Mouse (Mus musculus): Measurements from ENCODE around the gene Wasf2. TPM values are rescaled to one million over a fixed set of nuclear protein-coding genes. Genes with fewer than 3 reads are reported as not detected.
A peak's percentile ranks its signal among the peaks of the same experiment; 100 is the strongest.

Wasf2 gene
- total RNA-seq (2014; fragmentation: Nextera tagmentation) (66.5 and 75.9 TPM in 2 replicates), total RNA-seq (2017) (16.7 and 27.7 TPM in 2 replicates)

DNA sequence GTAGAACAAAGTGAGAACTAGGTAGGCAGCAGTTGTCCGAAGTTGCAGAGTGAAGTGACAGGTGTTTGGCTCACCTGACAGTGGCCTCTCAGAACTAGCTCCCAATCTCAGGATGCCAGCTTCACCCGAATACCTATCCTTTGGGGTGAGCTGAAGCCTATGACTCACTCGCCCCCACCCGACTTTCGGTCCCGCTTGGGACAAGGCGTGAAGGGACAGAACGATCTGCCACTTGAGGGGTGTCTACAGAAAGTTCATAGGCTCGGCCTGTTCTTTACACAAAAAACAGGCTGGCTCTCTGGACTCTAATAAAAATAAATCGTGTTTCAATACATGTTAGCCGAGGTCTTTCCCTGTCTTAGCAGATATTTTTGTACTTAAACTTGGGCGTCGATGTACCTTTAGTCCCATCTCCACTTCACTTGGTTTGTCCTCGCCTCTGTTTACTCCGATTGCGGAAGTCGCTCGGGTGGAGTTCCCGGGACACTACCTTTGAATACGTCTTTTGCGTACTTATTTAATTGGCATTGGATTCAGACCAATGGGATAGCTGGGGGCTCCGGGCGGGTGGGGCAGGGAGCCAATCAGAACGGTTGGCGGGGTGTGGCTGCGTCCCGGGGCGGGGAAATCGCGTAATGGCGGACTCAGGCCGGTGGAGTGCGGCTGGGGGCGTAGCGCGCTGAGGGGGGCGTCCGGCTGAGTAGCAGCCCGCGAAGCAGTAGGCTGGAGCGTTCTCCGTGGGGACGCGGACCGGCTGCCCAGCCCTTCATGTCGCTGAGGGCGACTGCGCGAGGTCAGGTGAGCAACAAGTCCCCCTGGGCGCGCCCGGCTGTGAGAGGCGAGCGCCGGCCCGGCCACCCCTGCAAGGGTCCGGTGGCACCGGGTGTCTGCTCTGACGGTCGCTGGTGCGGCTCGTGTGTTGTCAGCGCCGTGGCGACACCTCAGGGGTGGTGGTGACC lies at the start of gene Wasf2:
Gene Wasf2, plus strand, starts transcription at position 575 of the 959 bp plus-strand sequence.
- ATAC-seq (replicated peaks; ENCODE audit: low FRiP score, low TSS enrichment, poor library complexity, severe bottlenecking): peak; percentile 84

DNA sequence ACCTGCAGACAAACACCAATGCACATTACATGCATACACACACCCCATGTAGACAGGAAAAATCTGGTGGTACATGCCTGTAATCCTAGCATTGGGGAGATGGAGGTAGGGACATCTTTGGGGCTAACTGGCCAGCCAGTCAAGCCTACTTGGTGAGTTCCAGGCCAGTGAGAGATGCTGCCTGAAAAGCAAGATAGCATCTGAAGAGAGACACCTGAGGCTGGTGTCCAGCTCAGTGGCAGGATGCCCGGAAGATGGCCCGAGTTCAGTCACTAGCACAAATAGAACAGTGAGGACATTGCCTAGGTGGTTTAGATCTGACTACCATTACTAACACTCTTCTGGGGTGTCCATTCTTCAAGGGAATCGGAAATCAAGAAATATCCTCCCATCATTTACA lies 49.4 kb upstream of the Wasf2 start:
- no peak for ATAC-seq (replicated peaks; ENCODE audit: low FRiP score, low TSS enrichment, poor library complexity, severe bottlenecking)

DNA sequence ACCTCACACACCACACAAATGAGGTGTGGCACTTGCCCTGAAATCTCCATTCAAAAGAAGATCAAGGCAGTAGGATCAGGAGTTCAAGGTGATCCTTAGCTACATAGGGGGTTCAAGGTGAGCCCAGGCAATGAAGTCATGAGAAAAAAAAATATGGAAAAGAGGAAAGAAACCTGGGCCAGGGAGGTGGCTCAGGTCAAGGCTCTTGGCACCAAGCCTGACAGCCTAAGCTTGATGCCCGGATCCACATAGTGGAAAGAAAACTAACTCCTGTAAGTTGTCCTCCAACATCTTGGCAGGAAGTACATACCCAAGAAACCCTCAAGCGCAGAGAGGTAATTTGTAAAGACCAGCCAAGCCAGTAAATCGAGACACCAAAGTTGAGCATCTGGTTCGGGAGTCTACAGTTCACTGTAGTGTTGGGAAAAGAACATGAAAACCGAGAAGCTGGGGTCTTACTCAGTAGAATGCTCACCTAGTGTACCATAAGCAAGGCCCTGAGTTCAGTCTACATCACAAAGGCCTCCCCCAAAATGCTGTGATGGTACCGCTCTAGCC lies 48.0 kb upstream of the Wasf2 start:
- ATAC-seq (replicated peaks; ENCODE audit: low FRiP score, low TSS enrichment, poor library complexity, severe bottlenecking): no peak

DNA sequence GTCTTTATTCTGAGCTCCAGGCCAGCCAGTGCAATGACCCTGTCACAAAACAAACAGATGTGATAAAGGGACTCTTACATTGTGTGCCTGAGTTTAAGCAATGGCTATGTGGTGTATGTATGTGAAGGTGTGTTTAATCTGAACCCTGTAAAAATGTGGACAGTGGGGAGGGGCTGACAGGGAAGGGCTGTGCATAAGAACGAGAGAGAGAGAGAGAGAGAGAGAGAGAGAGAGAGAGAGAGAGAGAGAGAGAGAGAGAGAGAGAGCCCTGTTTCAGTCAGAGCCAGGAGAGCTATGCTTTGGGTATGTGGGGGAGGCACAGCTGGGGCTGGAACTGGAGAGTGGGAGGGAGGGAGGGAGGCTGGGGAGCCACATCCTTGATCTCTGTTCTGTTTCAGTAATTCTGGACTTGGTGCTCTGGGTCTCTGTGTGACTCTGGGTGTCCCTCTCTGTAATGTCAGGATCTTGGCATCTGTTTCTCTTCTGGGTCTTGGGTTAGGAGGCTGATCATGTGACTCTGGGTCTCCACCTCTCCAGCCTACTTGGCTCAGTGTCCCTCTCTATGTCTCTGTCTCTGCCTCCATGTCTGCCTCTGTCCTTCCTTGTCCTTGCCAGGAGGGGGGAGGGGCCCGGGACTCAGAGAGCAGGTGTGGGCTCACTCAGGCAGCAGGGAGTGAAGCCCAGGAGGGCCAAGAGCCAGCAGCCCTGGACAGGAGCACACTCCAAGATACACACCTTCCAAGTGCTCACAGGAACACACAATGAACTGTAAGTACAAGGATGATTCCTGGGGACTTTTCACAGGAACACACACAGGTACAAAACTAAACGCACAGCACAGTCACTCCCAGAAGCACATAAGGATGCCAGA lies 46.1 kb upstream of the Wasf2 start:
- ATAC-seq (replicated peaks; ENCODE audit: low FRiP score, low TSS enrichment, poor library complexity, severe bottlenecking): no peak

DNA sequence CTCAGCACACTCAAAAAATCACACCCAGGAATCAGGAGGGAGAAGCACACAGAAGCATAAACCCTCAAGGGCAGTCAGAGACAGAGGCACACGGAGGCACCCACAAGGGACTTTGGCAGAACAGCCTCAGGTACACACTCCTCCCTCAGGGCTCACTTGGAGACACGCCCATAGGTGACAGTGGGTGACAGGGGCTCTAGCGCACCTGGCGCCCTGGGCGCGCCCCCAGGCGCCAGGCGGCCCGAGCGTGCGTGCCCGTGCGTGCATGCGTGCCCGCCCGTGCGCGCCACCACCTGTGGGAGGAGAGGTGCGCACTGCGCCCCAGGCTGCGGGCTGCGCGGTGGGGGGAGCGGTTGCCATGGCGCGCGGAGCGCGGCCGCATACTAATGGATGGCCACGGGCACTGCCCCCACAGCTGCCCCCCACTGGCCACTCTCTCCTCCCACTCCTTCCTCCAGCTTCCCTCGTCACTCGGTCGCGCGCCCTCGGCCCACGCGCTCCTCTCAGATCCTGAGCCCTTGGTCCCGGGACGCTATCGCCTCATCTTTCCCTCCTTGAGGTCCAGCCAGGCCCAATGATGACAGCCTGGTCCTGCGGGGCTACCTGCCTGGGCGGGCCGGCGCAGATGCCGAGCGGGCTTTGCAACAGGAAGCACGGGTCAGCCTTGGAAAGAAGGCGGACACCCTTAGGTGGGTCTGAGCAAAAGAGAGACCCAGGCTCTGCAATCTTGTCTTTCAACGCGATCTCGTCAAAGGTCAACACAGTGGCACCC lies 45.1 kb upstream of the Wasf2 start:
- ATAC-seq (replicated peaks; ENCODE audit: low FRiP score, low TSS enrichment, poor library complexity, severe bottlenecking): no peak

DNA sequence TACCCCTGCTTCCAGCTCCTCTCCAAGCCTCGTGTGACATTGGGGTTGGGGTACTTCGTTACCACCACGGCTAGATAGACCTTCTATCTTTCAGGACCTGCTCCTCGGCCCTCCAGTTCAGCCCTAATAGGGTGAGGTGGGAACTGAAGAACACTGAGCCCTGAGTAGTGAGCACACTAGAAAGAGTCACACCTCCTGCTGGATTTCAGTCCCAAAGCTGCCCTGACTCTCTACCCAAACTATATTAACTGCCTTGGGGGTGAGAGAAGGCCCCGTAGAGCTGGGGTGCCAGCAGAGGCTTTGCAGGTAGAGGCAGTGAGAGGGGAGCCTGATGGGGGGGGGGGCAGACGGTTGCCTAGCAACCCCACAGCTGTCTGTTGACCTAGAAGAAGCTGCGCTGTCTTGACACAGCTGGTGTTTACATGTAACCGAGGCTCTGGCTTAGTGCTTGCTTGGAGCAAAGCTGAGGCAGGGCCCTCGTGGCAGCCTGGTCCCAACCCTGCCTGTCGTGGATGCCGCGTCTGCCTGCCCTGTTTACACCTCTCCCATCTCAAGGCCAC lies 44.4 kb upstream of the Wasf2 start:
- ATAC-seq (replicated peaks; ENCODE audit: low FRiP score, low TSS enrichment, poor library complexity, severe bottlenecking): no peak

DNA sequence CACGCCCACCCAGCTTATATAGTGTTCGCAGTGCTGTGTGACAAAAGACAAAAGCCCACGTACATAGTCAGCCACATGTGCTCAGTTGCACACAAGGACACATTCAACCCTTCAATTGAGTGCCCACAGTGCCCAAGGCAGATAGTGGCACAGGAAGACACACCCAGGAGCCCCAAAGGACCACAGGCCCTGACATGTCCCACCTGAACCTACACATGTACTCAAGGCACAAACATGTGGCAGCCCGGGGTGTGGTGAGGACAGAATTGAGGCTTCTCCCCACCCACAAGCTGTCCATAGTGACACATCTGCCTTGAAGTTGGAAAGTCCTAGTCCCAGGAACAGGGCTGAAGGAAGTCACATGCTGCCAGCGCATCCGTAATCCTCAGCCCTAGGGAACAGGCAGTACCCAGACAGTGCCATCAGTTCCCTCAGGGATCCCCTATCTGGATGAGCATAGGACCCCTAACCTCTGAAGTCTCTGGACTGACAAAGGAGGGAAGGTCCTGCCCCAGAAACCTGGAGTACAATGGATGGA lies 43.1 kb upstream of the Wasf2 start:
- no peak for ATAC-seq (replicated peaks; ENCODE audit: low FRiP score, low TSS enrichment, poor library complexity, severe bottlenecking)

DNA sequence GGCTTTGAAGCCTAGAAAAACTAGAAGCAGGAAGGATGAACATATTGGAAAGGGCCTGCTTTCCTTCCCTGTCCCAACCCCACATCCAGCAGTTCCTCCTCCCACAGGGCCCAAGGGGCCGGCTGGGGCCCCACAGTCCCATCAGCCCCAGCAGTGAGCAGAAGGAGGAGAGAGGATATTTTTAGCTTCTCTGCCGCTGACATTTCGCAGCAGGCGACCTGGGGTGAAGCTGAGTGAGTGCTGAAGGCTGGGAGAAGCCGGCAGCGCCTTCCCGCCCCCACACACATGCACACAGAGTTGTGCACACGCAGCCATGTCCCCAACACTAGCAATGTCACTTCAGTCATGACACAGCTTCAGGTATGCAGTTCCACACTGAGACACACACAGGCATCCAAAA lies 42.5 kb upstream of the Wasf2 start:
- ATAC-seq (replicated peaks; ENCODE audit: low FRiP score, low TSS enrichment, poor library complexity, severe bottlenecking): no peak

DNA sequence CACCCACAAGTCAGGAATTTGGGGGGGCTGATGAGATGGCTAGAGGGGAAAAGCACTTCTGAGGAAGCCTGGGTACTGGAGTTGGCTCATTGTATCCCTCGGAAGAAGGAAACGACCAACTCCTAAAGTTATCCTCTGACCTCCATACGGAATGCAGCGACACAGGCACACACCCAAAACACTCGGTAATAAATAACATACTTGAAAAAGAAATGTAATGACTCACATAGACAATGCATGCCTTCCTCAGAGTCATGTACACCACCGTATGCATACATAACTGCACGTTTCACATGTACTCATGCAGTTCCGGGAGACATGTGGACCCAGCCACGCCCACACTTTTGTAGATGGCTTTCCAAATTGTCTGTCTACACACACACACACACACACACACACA lies 41.0 kb upstream of the Wasf2 start:
- no peak for ATAC-seq (replicated peaks; ENCODE audit: low FRiP score, low TSS enrichment, poor library complexity, severe bottlenecking)

DNA sequence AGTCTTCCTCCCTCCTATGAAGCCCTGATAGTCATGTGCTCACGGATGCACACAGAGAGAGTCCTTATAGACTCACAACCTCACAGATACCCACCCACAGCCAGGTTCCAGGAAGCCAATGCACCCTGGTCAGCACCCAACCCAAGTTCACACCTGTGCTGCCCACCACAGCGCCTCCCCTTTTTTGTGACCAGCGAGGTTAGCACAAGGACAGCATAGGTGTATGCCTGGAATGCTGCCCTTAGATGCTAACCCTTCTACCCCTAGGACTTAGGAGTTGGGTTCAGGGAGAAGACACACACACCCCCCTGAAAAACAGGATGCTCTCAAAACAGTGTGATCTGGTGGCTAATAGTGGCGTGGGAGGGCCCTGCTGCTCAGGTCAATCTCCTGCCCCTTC lies 40.5 kb upstream of the Wasf2 start:
- no peak for ATAC-seq (replicated peaks; ENCODE audit: low FRiP score, low TSS enrichment, poor library complexity, severe bottlenecking)

DNA sequence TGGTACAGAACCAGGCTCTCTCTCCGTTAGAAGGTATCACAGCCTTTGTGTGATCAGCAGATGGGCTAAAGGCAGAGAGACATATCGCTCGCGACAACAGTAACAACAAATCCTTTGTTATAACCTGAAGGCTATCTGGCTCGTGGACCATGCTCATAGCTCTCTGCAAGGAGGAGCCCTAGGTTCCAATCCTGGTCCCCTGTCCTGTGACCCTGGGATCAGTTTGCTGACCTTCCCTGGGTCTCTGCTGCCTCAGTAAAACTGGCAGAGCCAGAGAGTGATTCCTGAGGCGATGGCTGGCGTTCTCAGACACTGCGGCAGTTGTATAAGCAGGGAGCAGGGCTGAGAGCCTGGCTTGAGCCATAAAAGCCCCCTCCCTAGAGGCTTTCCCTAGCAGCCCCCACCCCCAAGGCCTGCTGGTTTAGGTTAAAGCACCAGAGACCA lies 40.0 kb upstream of the Wasf2 start:
- ATAC-seq (replicated peaks; ENCODE audit: low FRiP score, low TSS enrichment, poor library complexity, severe bottlenecking): no peak

DNA sequence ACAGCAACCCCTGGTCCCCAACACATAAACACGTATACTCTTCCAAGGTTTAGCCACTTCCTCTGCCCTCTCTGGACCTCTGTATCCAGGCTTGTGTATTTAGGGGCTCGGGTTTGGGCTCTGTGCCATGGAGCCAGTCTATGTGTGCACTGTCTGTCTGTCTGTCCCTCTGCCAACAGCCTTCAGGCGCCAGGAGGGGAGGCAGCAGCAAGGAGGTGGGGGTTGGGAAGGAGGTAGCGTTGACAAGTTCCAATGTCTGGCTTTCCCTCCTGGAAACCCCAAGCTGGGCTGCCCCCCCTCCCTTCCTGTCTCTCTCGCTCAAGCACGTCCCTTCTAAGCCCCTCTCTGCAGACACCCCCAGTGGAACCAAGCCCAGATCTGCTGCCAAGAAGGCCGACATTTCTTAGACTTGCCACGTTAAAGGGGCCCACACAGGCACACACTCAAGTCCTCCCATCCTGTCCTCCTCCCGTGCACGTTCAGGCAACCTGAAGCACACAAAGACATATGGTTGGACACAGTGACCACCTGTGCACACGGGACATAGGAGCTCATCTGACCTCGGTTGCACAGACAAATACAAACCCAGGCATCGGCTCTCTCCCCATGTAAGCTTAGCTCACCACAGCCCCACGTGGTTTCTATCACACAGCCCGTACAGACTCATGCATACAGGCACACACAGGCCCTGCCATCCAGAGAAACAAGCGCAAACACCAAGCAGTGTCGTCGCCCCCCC lies 39.4 kb upstream of the Wasf2 start:
- no peak for ATAC-seq (replicated peaks; ENCODE audit: low FRiP score, low TSS enrichment, poor library complexity, severe bottlenecking)

DNA sequence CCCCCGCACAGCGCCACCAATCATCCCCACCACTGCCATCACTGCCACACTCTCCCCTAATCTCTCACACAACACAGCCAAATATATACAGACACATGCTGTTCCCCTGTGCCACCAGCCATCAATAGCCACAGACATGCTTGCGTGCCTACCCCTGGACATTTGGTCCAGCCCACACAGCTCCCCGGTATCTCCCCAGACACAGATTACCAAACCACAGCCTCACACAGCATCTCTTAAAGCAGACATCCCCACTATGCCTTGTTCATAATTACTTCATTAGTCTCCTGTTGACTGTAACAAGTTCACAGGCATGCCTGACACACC lies 38.9 kb upstream of the Wasf2 start:
- ATAC-seq (replicated peaks; ENCODE audit: low FRiP score, low TSS enrichment, poor library complexity, severe bottlenecking): peak; percentile 35

DNA sequence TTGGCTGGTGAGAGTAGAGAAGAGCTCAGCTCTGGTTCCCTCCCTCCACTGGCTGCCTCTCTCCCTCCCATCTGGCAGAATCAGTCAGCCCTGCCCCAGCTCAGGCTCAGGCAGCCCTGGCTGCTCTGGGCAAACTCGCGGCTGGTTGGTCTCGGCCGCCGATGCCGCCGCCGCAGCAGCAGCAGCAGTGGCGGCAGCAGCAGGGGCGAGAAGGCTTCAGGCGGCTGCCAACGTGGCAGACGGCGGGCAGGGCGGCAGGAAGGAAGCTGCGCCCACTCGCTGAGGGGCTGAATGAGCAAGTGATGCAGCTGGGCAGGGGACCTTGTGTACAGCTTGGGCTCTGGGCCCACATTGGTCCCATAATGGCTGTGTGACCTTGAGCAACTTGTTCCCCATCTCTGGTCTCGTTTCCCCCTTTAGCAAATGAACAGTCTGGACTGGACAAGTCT lies 37.8 kb upstream of the Wasf2 start:
- no peak for ATAC-seq (replicated peaks; ENCODE audit: low FRiP score, low TSS enrichment, poor library complexity, severe bottlenecking)

DNA sequence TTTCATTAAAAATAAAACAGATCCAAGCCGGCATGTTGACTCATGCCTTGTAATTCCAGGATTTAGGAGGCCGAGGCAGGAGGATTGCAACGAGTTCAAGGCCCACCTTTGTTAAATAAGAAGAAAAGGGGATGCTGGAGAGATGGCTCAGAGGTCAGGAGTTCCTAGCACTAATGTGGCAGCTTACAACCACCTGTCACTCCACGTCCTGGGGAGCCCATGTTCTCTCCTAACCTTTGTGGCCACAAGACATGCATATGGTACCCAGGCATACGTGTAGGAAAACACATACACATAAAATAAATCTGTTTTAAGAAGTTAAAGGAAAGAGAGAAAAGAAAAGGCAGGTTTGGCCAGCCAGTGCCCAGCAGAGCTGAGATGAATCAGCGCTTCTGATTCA lies 37.2 kb upstream of the Wasf2 start:
- ATAC-seq (replicated peaks; ENCODE audit: low FRiP score, low TSS enrichment, poor library complexity, severe bottlenecking): no peak

DNA sequence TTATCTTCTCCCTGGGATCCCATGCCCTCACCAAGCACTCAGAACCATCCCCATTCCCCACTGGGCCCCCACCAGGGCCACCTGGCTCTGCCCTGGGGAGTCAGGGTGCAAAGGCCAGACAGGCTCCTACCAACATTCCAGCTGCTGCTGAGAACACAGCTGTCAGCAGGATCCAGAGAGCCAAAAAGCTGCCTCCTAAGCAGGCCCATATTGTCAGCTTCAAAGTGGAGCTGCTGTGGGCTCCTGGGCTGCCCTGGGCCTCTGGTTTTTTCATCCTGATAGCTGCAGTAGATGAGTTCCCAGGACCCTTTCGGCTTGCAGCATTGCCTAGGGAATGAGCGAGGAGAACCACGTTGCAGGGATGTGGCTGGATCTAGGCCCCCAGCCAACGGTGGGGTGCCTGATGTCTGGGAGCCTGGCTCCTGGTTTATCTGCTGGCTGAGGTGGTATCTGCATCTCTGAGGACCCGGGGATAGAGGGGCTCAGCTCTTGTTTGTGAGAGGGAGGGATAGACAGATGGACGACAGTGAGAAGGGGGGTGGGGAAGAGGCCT lies 36.7 kb upstream of the Wasf2 start:
- ATAC-seq (replicated peaks; ENCODE audit: low FRiP score, low TSS enrichment, poor library complexity, severe bottlenecking): no peak

DNA sequence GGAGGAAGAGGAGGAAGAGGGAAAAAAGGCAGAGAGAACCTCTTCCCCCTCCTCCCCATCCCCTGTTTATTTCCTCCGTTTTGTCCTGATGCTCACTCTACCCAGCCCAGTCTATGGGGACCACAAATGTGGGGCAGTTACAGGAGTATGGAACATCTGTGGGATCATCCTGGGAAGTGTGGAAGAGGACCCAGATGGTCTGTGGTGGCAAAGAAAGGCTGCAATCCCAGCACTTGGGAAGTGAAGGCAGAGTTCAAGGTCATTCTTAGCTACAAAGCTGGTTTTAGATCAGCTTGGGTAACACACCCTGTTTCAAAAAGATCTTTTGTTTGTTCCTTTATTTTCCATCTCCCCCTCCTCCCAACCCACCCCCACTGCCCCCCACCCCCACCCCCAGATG lies 36.0 kb upstream of the Wasf2 start:
- ATAC-seq (replicated peaks; ENCODE audit: low FRiP score, low TSS enrichment, poor library complexity, severe bottlenecking): no peak

Measured in megakaryocyte-erythroid progenitor cell, adult 5-6 weeks (primary cell).